Mouse (Mus musculus) liver, postnatal 0 days (tissue): ENCODE data around the gene Hpse2.

ENCODE experiments used
- CTCF ChIP-seq: sonication (generic); IDR thresholded peaks from 2 replicates; pipeline ENCODE4 v1.5.1; 2016; ENCODE audit warnings: antibody characterized with exemption, low read depth
- EP300 ChIP-seq: IDR thresholded peaks from 2 replicates; pipeline ENCODE4 v1.6.1; 2016; ENCODE audit warnings: antibody characterized with exemption, low read depth, mild to moderate bottlenecking

GRCm38 (mm10) chr19:42767361-42767760, 620.8 kb downstream of the Hpse2 start:
- no peak for TF ChIP-seq CTCF
- TF ChIP-seq EP300, result no peak
